Mouse (Mus musculus) myocyte (in vitro differentiated cells): Measurements from ENCODE around the gene Aacs. TPM values are rescaled to one million over a fixed set of nuclear protein-coding genes. Genes with fewer than 3 reads are reported as not detected.

Experiments
- H3K27me3 ChIP-seq: one replicate; pipeline ENCODE4 v1.6.1; 2011; ENCODE audit not compliant: control insufficient read depth, insufficient read depth, insufficient read length
- H3K36me3 ChIP-seq: one replicate; pipeline ENCODE4 v1.6.1; 2011; ENCODE audit not compliant: control insufficient read depth, insufficient read depth
- H3K4me2 ChIP-seq: one replicate; pipeline ENCODE4 v1.6.1; 2011; ENCODE audit warnings: low read depth, control low read depth
- H3K4me3 ChIP-seq: one replicate; pipeline ENCODE4 v1.5.1; 2011; ENCODE audit warnings: mild to moderate bottlenecking, control low read depth, moderate library complexity
- H3K79me2 ChIP-seq: one replicate; pipeline ENCODE4 v1.6.1; 2011; ENCODE audit not compliant: control insufficient read depth, insufficient read depth
- H3ac ChIP-seq: one replicate; pipeline ENCODE4 v1.6.1; 2011; ENCODE audit not compliant: control insufficient read depth, insufficient read length
- CEBPB ChIP-seq: IDR thresholded peaks from 2 replicates; pipeline ENCODE4 v1.6.1; 2011; ENCODE audit warnings: mild to moderate bottlenecking, moderate library complexity; ENCODE audit not compliant: poor library complexity, insufficient read depth, severe bottlenecking
- E2F4 ChIP-seq: IDR thresholded peaks from one replicate; pipeline ENCODE4 v1.6.1; 2011; ENCODE audit warnings: mild to moderate bottlenecking, control low read depth, moderate library complexity; ENCODE audit not compliant: insufficient read depth
- MAX ChIP-seq: IDR thresholded peaks from one replicate; pipeline ENCODE4 v1.6.1; 2011; ENCODE audit warnings: low read depth, mild to moderate bottlenecking, control low read depth
- MYOD1 ChIP-seq, 3 experiments: IDR thresholded peaks; one replicate each; pipeline ENCODE4 v1.6.1; 2011; ENCODE audit warnings: control low read depth in 2 of 3, low read depth in 2 of 3, mild to moderate bottlenecking in 2 of 3, moderate library complexity in 1 of 3; ENCODE audit not compliant: insufficient read length in 2 of 3, control insufficient read depth in 1 of 3
- MYOG ChIP-seq, 3 experiments: IDR thresholded peaks; one replicate each; pipeline ENCODE4 v1.6.1; 2011; ENCODE audit warnings: control low read depth in 2 of 3, low read depth in 2 of 3, mild to moderate bottlenecking in 2 of 3; ENCODE audit not compliant: insufficient read length in 2 of 3, control insufficient read depth in 1 of 3, insufficient read depth in 1 of 3
- POLR2A ChIP-seq: IDR thresholded peaks from one replicate; pipeline ENCODE4 v1.6.1; 2011; ENCODE audit warnings: low read depth, mild to moderate bottlenecking, control low read depth, moderate library complexity; ENCODE audit not compliant: insufficient read length
- POLR2AphosphoS2 ChIP-seq: IDR thresholded peaks from one replicate; pipeline ENCODE4 v1.6.1; 2011; ENCODE audit warnings: low read depth, control low read depth; ENCODE audit not compliant: insufficient read length
- REST ChIP-seq: IDR thresholded peaks from one replicate; pipeline ENCODE4 v1.6.1; 2011; ENCODE audit warnings: mild to moderate bottlenecking, control low read depth, moderate library complexity; ENCODE audit not compliant: insufficient read depth, insufficient read length
- SRF ChIP-seq: IDR thresholded peaks from one replicate; pipeline ENCODE4 v1.6.1; 2011; ENCODE audit warnings: low read depth; ENCODE audit not compliant: control insufficient read depth, insufficient read length
- TCF12 ChIP-seq: IDR thresholded peaks from one replicate; pipeline ENCODE4 v1.6.1; 2011; ENCODE audit warnings: mild to moderate bottlenecking, control low read depth; ENCODE audit not compliant: poor library complexity, insufficient read depth, severe bottlenecking
- TCF3 ChIP-seq: IDR thresholded peaks from one replicate; pipeline ENCODE4 v1.6.1; 2011; ENCODE audit warnings: low read depth, control low read depth; ENCODE audit not compliant: insufficient read length
- USF1 ChIP-seq: IDR thresholded peaks from one replicate; pipeline ENCODE4 v1.6.1; 2011; ENCODE audit warnings: low read depth, mild to moderate bottlenecking, control low read depth, moderate library complexity
- polyA plus RNA-seq: library from polyadenylated mRNA; unstranded; fragments of >200 nt; fragmentation: generic; extraction: Trizol; gene quantifications from one replicate; pipeline ENCODE4 v1.2.1, GENCODE M21; 2012; ENCODE audit warnings: missing spikeins

Gene Aacs
- polyA plus RNA-seq, 1 experiment: 70.7 TPM

DNA sequence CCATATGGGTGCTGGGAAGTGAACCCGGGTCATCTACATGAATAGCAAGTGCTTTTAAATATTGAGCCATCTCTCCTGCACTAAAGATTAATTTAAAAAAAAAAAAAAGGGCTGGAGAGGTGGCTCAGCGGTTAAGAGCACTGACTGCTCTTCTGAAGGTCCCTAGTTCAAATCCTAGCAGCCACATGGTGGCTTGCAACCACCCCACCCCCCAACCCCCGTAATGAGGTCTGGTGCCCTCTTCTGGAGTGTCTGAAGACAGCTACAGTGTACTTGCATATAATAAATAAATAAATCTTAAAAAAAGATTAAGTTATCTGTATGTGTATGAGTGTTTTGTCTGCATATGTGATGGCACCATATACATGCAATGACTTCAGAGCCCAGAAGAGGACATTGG is 15.0 kb upstream of the Aacs start:
- Histone ChIP-seq H3ac (no peak overlapping the region), H3K27me3 (no peaks in the 10 kb centered on the region), H3K36me3 (peaks cover 2% of the 10 kb centered on the region), H3K4me2 (no peak overlapping the region), H3K4me3 (no peak overlapping the region), H3K79me2 (no peaks in the 10 kb centered on the region)
- no peak for TF ChIP-seq POLR2AphosphoS2
- TF ChIP-seq MYOG (IDR thresholded peaks at IDR 0.05; ENCODE audit: control insufficient read depth in 1 of 3, insufficient read depth in 1 of 3, insufficient read length in 2 of 3, low read depth in 2 of 3): no peak
- no peak for TF ChIP-seq TCF3
- TF ChIP-seq TCF12: no peak
- no peak for TF ChIP-seq CEBPB
- no peak for TF ChIP-seq USF1
- no peak for TF ChIP-seq REST
- TF ChIP-seq MYOD1 (IDR thresholded peaks at IDR 0.05; ENCODE audit: control insufficient read depth in 1 of 3, insufficient read length in 2 of 3, low read depth in 2 of 3): no peak

DNA sequence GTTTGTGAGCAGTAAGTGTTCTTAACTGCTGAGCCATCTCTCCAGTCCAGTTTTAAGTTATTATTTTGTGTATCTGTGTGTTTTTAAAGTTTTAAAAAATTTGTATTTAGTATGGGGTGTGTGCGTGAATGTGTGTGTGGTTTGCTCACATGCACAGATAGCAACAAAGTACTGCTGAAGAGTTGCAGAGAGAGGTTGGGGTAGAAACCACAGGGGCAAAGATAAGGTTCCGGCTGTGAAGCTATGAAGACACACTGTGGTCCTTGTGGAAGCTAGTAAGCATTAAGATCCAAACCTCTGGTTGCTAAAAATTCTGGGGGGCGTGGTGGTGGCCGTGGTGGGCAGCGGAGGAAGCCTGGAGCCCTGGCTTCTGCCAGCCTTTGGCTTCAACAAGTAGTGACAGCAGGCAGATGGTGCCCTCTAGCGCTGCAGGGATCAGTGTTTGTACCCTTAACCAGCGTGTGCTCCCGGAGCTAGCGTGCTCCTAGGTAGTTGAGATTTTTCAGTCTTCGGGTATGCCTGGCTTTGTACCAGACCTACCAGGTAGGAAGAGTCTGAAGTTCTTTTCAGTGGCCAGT is 13.7 kb upstream of the Aacs start:
- TF ChIP-seq POLR2AphosphoS2 (peak; percentile 67), MYOG (IDR thresholded peaks at IDR 0.05; ENCODE audit: control insufficient read depth in 1 of 3, insufficient read depth in 1 of 3, insufficient read length in 2 of 3, low read depth in 2 of 3) (no peak)
- Histone ChIP-seq H3K4me3 (no peak overlapping the region), H3ac (no peak overlapping the region), H3K4me2 (no peak overlapping the region), H3K36me3 (no peaks in the 10 kb centered on the region), H3K79me2 (no peaks in the 10 kb centered on the region), H3K27me3 (no peaks in the 10 kb centered on the region)

DNA sequence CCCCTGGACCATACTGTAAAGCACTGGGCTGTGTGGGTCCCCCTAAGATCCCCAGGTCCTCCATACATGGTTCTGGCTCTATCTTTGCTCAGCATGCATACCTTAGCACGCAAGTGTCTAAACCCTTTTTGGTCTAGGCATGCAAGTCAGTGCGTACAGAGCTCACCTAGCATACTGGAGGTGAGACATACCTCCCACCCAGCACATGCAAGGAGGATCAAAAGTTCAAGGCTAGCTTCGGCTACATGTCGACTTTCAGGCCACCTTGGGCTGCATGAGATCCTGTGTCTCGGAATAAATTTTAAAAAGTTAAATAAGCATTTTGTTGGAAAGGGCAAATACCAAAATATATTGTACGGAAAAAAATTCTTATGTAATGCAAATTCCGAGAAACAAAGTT is 10.4 kb upstream of the Aacs start:
- TF ChIP-seq USF1 (no peak), POLR2A (no peak), MYOG (IDR thresholded peaks at IDR 0.05; ENCODE audit: control insufficient read depth in 1 of 3, insufficient read depth in 1 of 3, insufficient read length in 2 of 3, low read depth in 2 of 3) (no peak), E2F4 (no peak), SRF (no peak), MAX (no peak), MYOD1 (IDR thresholded peaks at IDR 0.05; ENCODE audit: control insufficient read depth in 1 of 3, insufficient read length in 2 of 3, low read depth in 2 of 3) (no peak), CEBPB (no peak), TCF12 (no peak)
- no peaks in the 10 kb centered on the region for H3K27me3 ChIP-seq
- H3K79me2 ChIP-seq: no peaks in the 10 kb centered on the region
- H3K4me2 ChIP-seq: peak overlapping the region; percentile 80
- H3ac ChIP-seq: no peak overlapping the region
- peak overlapping the region; percentile 18 for H3K4me3 ChIP-seq
- H3K36me3 ChIP-seq: no peaks in the 10 kb centered on the region

DNA sequence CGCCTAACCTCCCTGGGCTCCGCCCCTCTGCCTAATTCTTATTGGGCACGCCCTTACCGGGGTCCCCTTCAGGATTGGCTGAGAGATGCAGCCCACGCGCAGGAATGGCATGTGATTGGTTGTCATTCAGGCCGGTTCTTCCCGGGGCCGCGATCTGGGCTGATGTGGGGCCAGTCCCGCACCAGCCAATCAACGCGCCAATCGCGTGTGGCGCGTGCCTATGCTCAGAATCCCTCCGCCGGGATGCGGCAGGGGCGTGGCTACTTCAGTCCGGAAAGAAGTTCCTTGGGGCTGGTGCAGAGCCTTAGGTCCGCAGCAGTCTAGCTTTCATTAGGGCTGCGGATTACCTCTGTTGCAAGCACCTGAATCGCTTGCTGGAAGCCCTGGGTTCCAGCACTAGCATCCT is 9.9 kb upstream of the Aacs start:
- Histone ChIP-seq H3K4me3 (peak overlapping the region; percentile 18), H3K79me2 (no peaks in the 10 kb centered on the region), H3K36me3 (no peaks in the 10 kb centered on the region), H3K27me3 (no peaks in the 10 kb centered on the region), H3ac (no peak overlapping the region), H3K4me2 (peak overlapping the region; percentile 80)
- peak; percentile 55 for TF ChIP-seq POLR2A
- no peak for TF ChIP-seq MAX
- no peak for TF ChIP-seq CEBPB
- peak; percentile 76 for TF ChIP-seq POLR2AphosphoS2
- peak; percentile 47 for TF ChIP-seq USF1
- TF ChIP-seq MYOG (IDR thresholded peaks at IDR 0.05; ENCODE audit: control insufficient read depth in 1 of 3, insufficient read depth in 1 of 3, insufficient read length in 2 of 3, low read depth in 2 of 3): peak in 1 of 3 experiments; percentile 25
- no peak for TF ChIP-seq TCF3
- no peak for TF ChIP-seq TCF12
- TF ChIP-seq MYOD1 (IDR thresholded peaks at IDR 0.05; ENCODE audit: control insufficient read depth in 1 of 3, insufficient read length in 2 of 3, low read depth in 2 of 3): no peak
- peak; percentile 50 for TF ChIP-seq E2F4
- TF ChIP-seq REST: no peak
- peak; percentile 32 for TF ChIP-seq SRF

DNA sequence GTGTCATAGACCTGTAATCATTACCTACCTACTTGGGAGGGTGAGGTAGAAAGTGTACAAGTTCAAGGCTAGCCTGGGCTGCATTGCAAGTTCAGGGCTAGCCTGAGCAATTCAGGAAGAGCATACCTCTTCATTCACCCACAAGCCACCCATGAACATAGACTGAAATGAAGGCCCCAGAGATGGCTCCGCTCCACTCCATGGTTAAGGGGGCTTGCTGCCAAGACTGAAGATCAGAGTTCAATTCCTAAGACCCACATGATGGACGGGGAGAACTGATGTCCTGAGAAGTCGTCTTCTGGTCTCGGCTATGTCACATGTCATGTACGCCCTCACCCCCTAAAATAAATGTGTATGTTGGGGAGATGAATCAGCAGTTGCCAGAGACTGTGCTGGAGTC is 9.1 kb upstream of the Aacs start:
- Histone ChIP-seq H3K4me2 (peak overlapping the region; percentile 72), H3K36me3 (no peaks in the 10 kb centered on the region), H3K27me3 (no peaks in the 10 kb centered on the region), H3ac (no peak overlapping the region), H3K79me2 (no peaks in the 10 kb centered on the region), H3K4me3 (peak overlapping the region; percentile 18)
- TF ChIP-seq TCF3: no peak
- TF ChIP-seq SRF: no peak
- TF ChIP-seq E2F4: no peak
- TF ChIP-seq MYOG (IDR thresholded peaks at IDR 0.05; ENCODE audit: control insufficient read depth in 1 of 3, insufficient read depth in 1 of 3, insufficient read length in 2 of 3, low read depth in 2 of 3): no peak
- TF ChIP-seq REST: no peak
- TF ChIP-seq MAX: no peak
- no peak for TF ChIP-seq POLR2A
- no peak for TF ChIP-seq USF1
